Mouse (Mus musculus) intestine, postnatal 0 days (tissue): ENCODE data around the gene Olfr287. TPM values are rescaled to one million over a fixed set of nuclear protein-coding genes. Genes with fewer than 3 reads are reported as not detected.

ENCODE experiments used
- ATAC-seq: fragments of 200-750 bp; cut with Nextera tagmentation; 2 replicates; pipeline ENCODE4 v1.8.0; 2017; ENCODE audit warnings: mild to moderate bottlenecking, moderate TSS enrichment, moderate library complexity
- H3K27ac ChIP-seq: fragments of 300-500 bp; sonication (generic); 2 replicates; pipeline ENCODE4 v1.5.1; 2014; ENCODE audit warnings: mild to moderate bottlenecking, low read depth, low read length, moderate library complexity
- H3K27me3 ChIP-seq: fragments of 300-500 bp; sonication (generic); replicated peaks from 2 replicates; pipeline ENCODE4 v1.6.1; 2014; ENCODE audit warnings: low read length, mixed read lengths; ENCODE audit not compliant: control insufficient read depth, insufficient read depth
- H3K36me3 ChIP-seq: fragments of 300-500 bp; sonication (generic); 2 replicates; pipeline ENCODE4 v1.6.1; 2014; ENCODE audit warnings: mild to moderate bottlenecking, moderate library complexity; ENCODE audit not compliant: control insufficient read depth, insufficient read depth
- H3K4me1 ChIP-seq: fragments of 300-500 bp; sonication (generic); replicated peaks from 2 replicates; pipeline ENCODE4 v1.6.1; 2014; ENCODE audit warnings: antibody characterized with exemption, low read length, mixed read lengths; ENCODE audit not compliant: control insufficient read depth, insufficient read depth
- H3K4me2 ChIP-seq: fragments of 300-500 bp; sonication (generic); replicated peaks from 2 replicates; pipeline ENCODE4 v1.6.1; 2014; ENCODE audit warnings: low read depth, mild to moderate bottlenecking, moderate library complexity
- H3K4me3 ChIP-seq: fragments of 300-500 bp; sonication (generic); 2 replicates; pipeline ENCODE4 v1.5.1; 2014; ENCODE audit warnings: low read depth, low read length
- H3K9ac ChIP-seq: fragments of 300-500 bp; sonication (generic); 2 replicates; pipeline ENCODE4 v1.6.1; 2014; ENCODE audit warnings: mild to moderate bottlenecking, low read depth, low read length
- H3K9me3 ChIP-seq: fragments of 300-500 bp; sonication (generic); 2 replicates; pipeline ENCODE4 v1.6.1; 2016; ENCODE audit warnings: mixed run types; ENCODE audit not compliant: control insufficient read depth
- CTCF ChIP-seq: sonication (generic); IDR thresholded peaks from 2 replicates; pipeline ENCODE4 v1.5.1; 2016; ENCODE audit warnings: low read depth, mild to moderate bottlenecking, control low read depth, antibody characterized with exemption, moderate library complexity
- WGBS: fragments of 180-500 bp; shearing (Covaris S2); extraction: QIAGEN DNeasy Blood & Tissue Kit; methylation state at CpG from one replicate; pipeline ENCODE4 v1.1.7; 2014; 5-methylcytosine and 5-hydroxymethylcytosine counted together
- polyA plus RNA-seq: library from polyadenylated mRNA; unstranded; fragments of >200 nt; fragmentation: Nextera tagmentation; extraction: Ambion mirVana; gene quantifications from 2 replicates; pipeline ENCODE4 v1.2.1, GENCODE M21; 2015

Olfr287 gene
- polyA plus RNA-seq, 1 experiment from 2014 or later, result not detected

GRCm38 (mm10) chr15:98162561-98162960 lies 58.3 kb downstream of the Olfr287 start:
- TF ChIP-seq CTCF, result no peak
- H3K4me3 ChIP-seq, result no peak overlapping the region
- H3K36me3 ChIP-seq, result no peaks in the 10 kb centered on the region
- no peak overlapping the region for H3K27ac ChIP-seq
- H3K9ac ChIP-seq, result no peak overlapping the region
- H3K9me3 ChIP-seq, result no peaks in the 10 kb centered on the region
- H3K4me1 ChIP-seq, result no peaks in the 10 kb centered on the region
- ATAC-seq, result no peak
- 51% methylated on average over 4 of the region's 4 CpGs for WGBS
- peaks cover 14% of the 10 kb centered on the region for H3K27me3 ChIP-seq
- no peak overlapping the region for H3K4me2 ChIP-seq

DNA sequence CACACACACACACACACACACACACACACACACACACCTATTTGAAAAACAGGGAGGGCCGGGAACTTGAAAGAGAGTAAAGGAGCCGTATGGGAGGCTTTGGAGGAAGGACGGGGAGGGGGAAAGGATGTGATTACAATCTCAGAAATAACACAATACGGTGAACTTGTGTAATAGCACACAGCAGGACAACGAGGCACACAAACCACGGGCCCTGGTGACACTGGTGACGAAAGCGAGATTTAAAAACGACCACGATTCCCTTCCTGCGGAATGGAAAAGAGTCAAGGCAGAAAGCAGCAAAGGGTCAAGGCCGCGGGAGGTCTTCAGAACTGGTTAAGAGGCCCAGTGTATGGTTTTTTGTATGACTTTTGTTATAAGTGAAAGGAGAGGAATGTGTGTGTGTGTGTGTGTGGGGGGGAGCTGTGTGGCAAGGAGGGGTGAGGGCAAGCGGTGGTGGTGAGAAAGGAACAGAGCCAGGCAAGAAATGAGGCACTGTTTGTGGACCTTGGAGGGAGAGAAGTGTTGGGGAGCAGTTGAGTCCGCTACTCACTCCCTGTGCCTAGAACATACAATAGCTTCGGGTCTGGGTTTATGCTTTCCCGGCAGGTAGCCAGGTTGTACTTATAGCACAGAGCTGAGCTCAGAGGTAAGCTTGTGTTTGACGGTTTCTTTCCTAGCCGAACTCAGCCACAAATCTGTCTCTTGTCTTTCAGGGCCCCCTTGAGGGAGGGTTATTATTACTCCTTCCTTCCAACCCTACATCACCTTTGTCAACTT lies 59.6 kb downstream of the Olfr287 start:
- no peak for TF ChIP-seq CTCF
- no peaks in the 10 kb centered on the region for H3K4me1 ChIP-seq
- H3K9ac ChIP-seq, result no peak overlapping the region
- H3K36me3 ChIP-seq, result no peaks in the 10 kb centered on the region
- no peak overlapping the region for H3K4me2 ChIP-seq
- no peaks in the 10 kb centered on the region for H3K9me3 ChIP-seq
- ATAC-seq, result no peak
- H3K27me3 ChIP-seq, result peaks cover under 1% of the 10 kb centered on the region
- no peak overlapping the region for H3K4me3 ChIP-seq
- WGBS, result 73% methylated on average over 19 of the region's 19 CpGs
- H3K27ac ChIP-seq, result no peak overlapping the region

DNA sequence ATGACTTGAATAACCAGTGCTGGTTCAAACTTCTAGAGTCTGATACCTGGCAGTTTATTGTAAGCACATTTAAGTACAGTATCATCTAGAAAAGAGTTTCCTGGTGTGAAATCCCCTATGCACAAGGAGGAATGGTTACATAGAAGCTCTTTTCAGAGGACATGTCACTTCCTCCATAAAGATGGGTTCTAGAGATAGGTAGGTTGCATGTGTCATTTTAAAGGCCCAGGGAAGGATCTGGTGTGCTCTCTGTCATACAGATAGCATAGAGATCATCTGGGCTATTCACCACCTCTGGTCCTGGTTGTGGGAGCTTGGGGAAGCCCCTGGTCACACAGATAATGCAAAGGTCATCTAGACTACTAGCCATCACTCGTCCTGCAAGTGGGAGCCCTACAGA lies 63.6 kb downstream of the Olfr287 start:
- Histone ChIP-seq H3K4me1 (no peaks in the 10 kb centered on the region), H3K9ac (no peak overlapping the region), H3K27me3 (no peaks in the 10 kb centered on the region), H3K4me3 (no peak overlapping the region), H3K27ac (no peak overlapping the region), H3K9me3 (no peaks in the 10 kb centered on the region), H3K36me3 (no peaks in the 10 kb centered on the region), H3K4me2 (no peak overlapping the region)
- no peak for ATAC-seq
- 55% methylated on average over 1 of the region's 1 CpGs for WGBS
- no peak for TF ChIP-seq CTCF

Other genes with a start within 250 kb of the Olfr287 start
- gene Col2a1, start 216.4 kb downstream of the Olfr287 start, polyA plus RNA-seq, result 0.09 TPM in 1 of 2 replicates, not detected in the other
- gene Pfkm, start 128.5 kb downstream of the Olfr287 start, polyA plus RNA-seq, result 15.6 and 17.3 TPM in 2 replicates
- gene Senp1, start 127.3 kb downstream of the Olfr287 start, polyA plus RNA-seq, result 7.3 and 8.6 TPM in 2 replicates
- 41.9 and 46.6 TPM in 2 replicates for gene Asb8, start 55.4 kb downstream of the Olfr287 start, polyA plus RNA-seq
- 0.87 and 1.2 TPM in 2 replicates for gene Ccdc184, start 53.9 kb downstream of the Olfr287 start, polyA plus RNA-seq
- gene Olfr288, start 25.5 kb downstream of the Olfr287 start, polyA plus RNA-seq, result not detected in 2 replicates
- not detected in 2 replicates for gene Gm44579, start 79 bp downstream of the Olfr287 start, polyA plus RNA-seq
- not detected in 2 replicates for gene Olfr286, start 13.4 kb upstream of the Olfr287 start, polyA plus RNA-seq
- gene H1fnt, start 36.2 kb upstream of the Olfr287 start, polyA plus RNA-seq, result not detected in 2 replicates
- 0.21 and 0.31 TPM in 2 replicates for gene Zfp641, start 75.1 kb upstream of the Olfr287 start, polyA plus RNA-seq
- gene Olfr285, start 96.3 kb upstream of the Olfr287 start, polyA plus RNA-seq, result not detected in 2 replicates
- not detected in 2 replicates for gene Olfr284, start 119.9 kb upstream of the Olfr287 start, polyA plus RNA-seq
- gene Olfr283, start 159.9 kb upstream of the Olfr287 start, polyA plus RNA-seq, result not detected in 2 replicates
- not detected in 2 replicates for gene Olfr282, start 210.2 kb upstream of the Olfr287 start, polyA plus RNA-seq
- gene Olfr281, start 231.5 kb upstream of the Olfr287 start, polyA plus RNA-seq, result not detected in 2 replicates
- gene OR5BS1P, start 248.8 kb upstream of the Olfr287 start, polyA plus RNA-seq, result not detected in 2 replicates